Mouse (Mus musculus) midbrain, postnatal 0 days (tissue): Measurements from ENCODE around the gene Stag1. TPM values are rescaled to one million over a fixed set of nuclear protein-coding genes. Genes with fewer than 3 reads are reported as not detected.

ENCODE experiments used
- ATAC-seq: fragments of 200-750 bp; cut with Nextera tagmentation; 2 replicates; pipeline ENCODE4 v1.8.0; 2017; ENCODE audit warnings: moderate number of reproducible peaks, mild to moderate bottlenecking, moderate TSS enrichment, moderate library complexity; ENCODE audit not compliant: low FRiP score
- DNase-seq: peaks from one replicate; pipeline ENCODE4 v3.0.0-alpha.2; 2015; ENCODE audit warnings: low spot score
- H3K27ac ChIP-seq: fragments of 300-500 bp; sonication (generic); 2 replicates; pipeline ENCODE4 v1.5.1; 2014; ENCODE audit warnings: low read depth, mild to moderate bottlenecking, low read length, mixed read lengths
- H3K27me3 ChIP-seq: fragments of 300-500 bp; sonication (generic); 2 replicates; pipeline ENCODE4 v1.6.1; 2014; ENCODE audit warnings: low read length, control low read depth, mixed read lengths; ENCODE audit not compliant: insufficient read depth
- H3K36me3 ChIP-seq: fragments of 300-500 bp; sonication (generic); 2 replicates; pipeline ENCODE4 v1.6.1; 2014; ENCODE audit warnings: low read length, control low read depth, mixed read lengths; ENCODE audit not compliant: insufficient read depth
- H3K4me1 ChIP-seq: fragments of 300-500 bp; sonication (generic); 2 replicates; pipeline ENCODE4 v1.6.1; 2014; ENCODE audit warnings: mild to moderate bottlenecking, control low read depth, antibody characterized with exemption, low read length, mixed read lengths; ENCODE audit not compliant: insufficient read depth
- H3K4me2 ChIP-seq: fragments of 300-500 bp; sonication (generic); 2 replicates; pipeline ENCODE4 v1.6.1; 2014; ENCODE audit warnings: low read depth, mild to moderate bottlenecking, low read length, mixed read lengths; ENCODE audit not compliant: poor library complexity, severe bottlenecking
- H3K4me3 ChIP-seq: fragments of 300-500 bp; sonication (generic); 2 replicates; pipeline ENCODE4 v1.5.1; 2014; ENCODE audit warnings: low read depth, mild to moderate bottlenecking, low read length, moderate library complexity
- H3K9ac ChIP-seq: fragments of 300-500 bp; sonication (generic); replicated peaks from 2 replicates; pipeline ENCODE4 v1.6.1; 2014; ENCODE audit warnings: mild to moderate bottlenecking, low read length, moderate library complexity, mixed read lengths; ENCODE audit not compliant: poor library complexity, severe bottlenecking
- H3K9me3 ChIP-seq: fragments of 300-500 bp; sonication (generic); 2 replicates; pipeline ENCODE4 v1.6.1; 2016; ENCODE audit warnings: low read length, control low read depth
- CTCF ChIP-seq: IDR thresholded peaks from 2 replicates; pipeline ENCODE4 v1.5.1; 2016; ENCODE audit warnings: antibody characterized with exemption, mild to moderate bottlenecking
- WGBS: fragments of 180-500 bp; shearing (Covaris S2); extraction: QIAGEN DNeasy Blood & Tissue Kit; methylation state at CpG from one replicate; pipeline ENCODE4 v1.1.7; 2014; 5-methylcytosine and 5-hydroxymethylcytosine counted together
- polyA plus RNA-seq: library from polyadenylated mRNA; unstranded; fragments of >200 nt; fragmentation: Nextera tagmentation; extraction: Ambion mirVana; gene quantifications from 2 replicates; pipeline ENCODE4 v1.2.1, GENCODE M21; 2015
- total RNA-seq: library from RNA; depleted of rRNA; stranded (reverse); fragments of >200 nt; gene quantifications from 2 replicates; pipeline ENCODE4 v1.2.3, GENCODE M21; 2014

Gene Stag1
- total and polyA plus RNA-seq, 2 experiments from 2014 or later, result 23.6 to 31.0 TPM

DNA sequence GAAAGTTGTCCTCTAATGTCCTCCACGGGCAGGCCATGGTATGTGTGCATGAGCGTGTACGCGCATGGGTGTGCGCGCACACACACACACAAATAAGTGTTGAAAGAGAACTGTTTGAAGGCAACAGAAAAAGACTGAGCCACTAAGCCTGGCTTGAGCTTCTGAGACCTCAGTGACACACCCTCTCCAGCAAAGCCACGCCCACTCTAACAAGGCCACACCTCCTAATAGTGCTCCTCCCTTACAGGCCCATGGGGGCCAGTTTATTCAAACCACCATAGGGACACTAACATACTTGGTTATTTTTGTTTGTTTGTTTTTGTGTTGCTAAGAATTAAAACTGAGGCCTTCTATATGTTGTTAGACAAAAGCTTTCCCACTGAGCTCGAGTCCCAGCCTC is 1.3 kb upstream of the Stag1 start:
- H3K27me3 ChIP-seq, result no peaks in the 10 kb centered on the region
- H3K4me2 ChIP-seq, result no peak overlapping the region
- H3K4me3 ChIP-seq, result no peak overlapping the region
- ATAC-seq (no peak), DNase-seq (no peak)
- H3K27ac ChIP-seq, result no peak overlapping the region
- no peaks in the 10 kb centered on the region for H3K36me3 ChIP-seq
- H3K9me3 ChIP-seq, result no peaks in the 10 kb centered on the region
- H3K9ac ChIP-seq, result no peak overlapping the region
- no peak for TF ChIP-seq CTCF
- no peaks in the 10 kb centered on the region for H3K4me1 ChIP-seq
- 88% methylated on average over 8 of the region's 8 CpGs for WGBS

DNA sequence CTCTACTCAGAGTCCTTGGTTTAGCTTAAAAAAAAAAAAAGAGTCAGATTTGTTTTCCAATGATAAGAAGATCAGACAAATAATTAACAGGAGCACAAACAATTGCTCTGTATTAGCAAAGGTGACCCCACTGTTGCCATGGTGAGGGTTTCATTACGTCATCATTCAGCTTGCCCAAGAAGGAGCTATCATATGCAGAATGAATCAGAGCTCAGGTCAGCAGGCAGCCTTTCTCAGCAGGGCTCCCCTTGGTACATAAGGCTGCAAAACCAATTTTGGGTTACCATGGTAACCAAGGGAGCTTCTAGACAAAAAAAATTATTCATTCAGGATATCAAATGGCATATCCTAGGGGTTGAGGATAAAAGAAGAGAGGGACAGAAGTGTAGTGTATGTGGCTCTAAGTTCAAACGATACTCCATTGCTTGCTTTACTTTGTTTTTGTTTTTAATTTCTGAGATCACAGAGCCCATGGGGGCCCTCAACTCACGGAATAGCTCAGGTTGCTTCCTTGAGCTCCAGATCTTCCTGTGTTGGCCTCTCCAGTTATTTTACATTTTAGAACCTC is 2.2 kb downstream of the Stag1 start:
- no peak for TF ChIP-seq CTCF
- ATAC-seq, result peak; percentile 68

DNA sequence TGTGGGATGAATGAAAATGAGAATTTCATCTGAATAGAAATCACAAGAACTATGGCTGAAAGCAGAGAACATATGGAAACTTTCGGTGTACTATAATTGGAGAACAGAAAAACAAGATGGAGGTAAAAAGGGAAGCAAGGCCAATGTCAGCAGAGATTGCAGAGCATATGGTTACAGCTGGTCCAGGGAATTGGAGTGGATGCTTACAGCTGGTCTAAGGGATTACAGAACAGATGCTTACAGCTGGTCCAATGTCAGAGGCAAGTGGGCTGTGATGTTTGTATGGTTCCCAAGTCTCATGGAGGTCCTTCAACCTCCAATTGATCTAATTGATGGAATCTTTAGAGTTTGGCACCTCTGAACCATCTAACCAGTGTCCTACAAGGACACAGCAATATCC is 4.5 kb downstream of the Stag1 start:
- DNase-seq (no peak), ATAC-seq (no peak)
- Histone ChIP-seq H3K4me2 (no peak overlapping the region), H3K4me3 (no peak overlapping the region), H3K4me1 (no peaks in the 10 kb centered on the region), H3K36me3 (no peaks in the 10 kb centered on the region), H3K9me3 (no peaks in the 10 kb centered on the region), H3K9ac (no peak overlapping the region), H3K27ac (no peak overlapping the region), H3K27me3 (no peaks in the 10 kb centered on the region)
- 96% methylated on average over 1 of the region's 1 CpGs for WGBS
- TF ChIP-seq CTCF, result no peak

More for the DNA sequence above, 2.2 kb downstream of the Stag1 start:
- no peak overlapping the region for H3K4me3 ChIP-seq
- H3K4me1 ChIP-seq, result no peaks in the 10 kb centered on the region
- no peak overlapping the region for H3K9ac ChIP-seq
- no peaks in the 10 kb centered on the region for H3K36me3 ChIP-seq
- no peaks in the 10 kb centered on the region for H3K9me3 ChIP-seq
- DNase-seq, result peak; percentile 73
- H3K4me2 ChIP-seq, result no peak overlapping the region
- H3K27me3 ChIP-seq, result no peaks in the 10 kb centered on the region
- H3K27ac ChIP-seq, result peak overlapping the region; percentile 68
- 24% methylated on average over 3 of the region's 3 CpGs for WGBS

DNA sequence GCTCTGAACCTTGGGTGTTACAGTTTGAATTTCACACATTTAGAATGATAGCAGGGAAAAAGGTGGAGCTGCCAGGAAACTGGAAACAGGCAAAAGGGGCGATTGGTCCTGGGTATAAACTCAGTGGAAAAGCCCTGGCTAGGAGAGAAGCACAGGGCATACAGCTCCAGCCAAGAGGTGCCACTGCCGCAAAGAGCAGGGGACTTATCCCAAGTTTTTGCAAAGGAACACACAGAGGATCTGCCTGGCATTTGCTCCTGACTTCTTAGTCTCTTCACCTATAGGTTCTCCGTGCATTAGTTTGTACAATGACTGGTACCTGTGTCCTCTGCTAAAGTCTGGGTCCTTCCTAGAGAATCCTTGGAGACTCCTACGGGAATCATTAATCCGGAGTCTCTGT is 5.6 kb downstream of the Stag1 start:
- no peaks in the 10 kb centered on the region for H3K9me3 ChIP-seq
- no peaks in the 10 kb centered on the region for H3K36me3 ChIP-seq
- H3K27ac ChIP-seq, result no peak overlapping the region
- no peak overlapping the region for H3K9ac ChIP-seq
- H3K4me1 ChIP-seq, result no peaks in the 10 kb centered on the region
- H3K27me3 ChIP-seq, result no peaks in the 10 kb centered on the region
- no peak for DNase-seq
- no peak for ATAC-seq
- WGBS, result 74% methylated on average over 5 of the region's 5 CpGs
- TF ChIP-seq CTCF, result no peak
- no peak overlapping the region for H3K4me2 ChIP-seq
- no peak overlapping the region for H3K4me3 ChIP-seq

DNA sequence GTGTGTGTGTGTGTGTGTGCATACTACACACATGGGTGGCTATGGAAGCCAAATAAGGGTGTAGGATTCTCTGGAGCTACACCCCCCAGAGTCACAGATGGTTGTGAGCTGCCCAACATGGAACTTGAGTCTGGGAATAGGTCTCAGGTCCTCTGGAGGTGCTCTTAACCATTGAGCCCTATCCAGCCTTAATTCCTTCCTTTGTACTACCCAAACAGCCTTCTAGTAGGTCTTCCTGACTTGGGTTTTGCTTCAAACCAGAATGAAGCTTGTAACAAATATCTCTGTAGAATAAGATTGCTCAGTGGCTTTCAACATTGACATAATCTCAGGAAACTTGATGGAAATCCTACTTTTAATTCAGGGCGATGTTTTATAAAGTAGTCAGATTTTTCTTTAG is 7.9 kb downstream of the Stag1 start:
- no peaks in the 10 kb centered on the region for H3K4me1 ChIP-seq
- no peak overlapping the region for H3K4me2 ChIP-seq
- no peaks in the 10 kb centered on the region for H3K27me3 ChIP-seq
- no peak overlapping the region for H3K4me3 ChIP-seq
- DNase-seq, result no peak
- H3K9ac ChIP-seq, result no peak overlapping the region
- TF ChIP-seq CTCF, result no peak
- H3K9me3 ChIP-seq, result no peaks in the 10 kb centered on the region
- ATAC-seq, result no peak
- no peaks in the 10 kb centered on the region for H3K36me3 ChIP-seq
- H3K27ac ChIP-seq, result no peak overlapping the region
- WGBS, result 96% methylated on average over 1 of the region's 1 CpGs

DNA sequence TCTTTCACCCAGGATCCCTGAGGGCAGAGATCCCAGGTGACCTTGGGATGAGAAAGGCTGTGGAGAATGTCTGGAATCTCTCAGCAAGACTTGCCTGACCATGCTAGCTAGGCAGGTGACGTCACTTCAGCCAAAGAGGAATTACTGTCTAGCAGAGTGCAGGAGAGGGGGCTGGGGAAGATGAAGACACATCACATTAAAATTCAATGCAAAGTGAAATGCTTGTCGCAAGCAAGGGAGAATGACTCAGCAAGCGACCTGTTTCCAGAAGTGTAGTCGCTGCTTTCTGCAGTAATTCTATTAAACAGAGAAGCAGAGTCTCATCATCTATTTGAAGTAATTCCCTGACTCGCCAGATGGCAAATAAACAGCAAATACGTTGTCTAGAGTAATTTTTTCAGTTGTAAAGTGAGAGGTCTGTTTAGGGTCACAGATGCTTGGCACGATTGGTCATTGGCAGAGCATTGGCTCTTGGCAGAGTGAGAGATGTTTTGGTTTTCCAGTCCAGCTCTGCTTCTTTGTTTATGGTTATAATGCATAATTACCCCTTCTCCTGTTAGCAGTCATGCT is 8.5 kb downstream of the Stag1 start:
- Histone ChIP-seq H3K4me2 (no peak overlapping the region), H3K27me3 (no peaks in the 10 kb centered on the region), H3K4me3 (no peak overlapping the region), H3K36me3 (no peaks in the 10 kb centered on the region), H3K9ac (no peak overlapping the region), H3K27ac (no peak overlapping the region), H3K4me1 (no peaks in the 10 kb centered on the region), H3K9me3 (no peaks in the 10 kb centered on the region)
- DNase-seq (peak; percentile 64), ATAC-seq (no peak)
- no peak for TF ChIP-seq CTCF
- WGBS, result 30% methylated on average over 7 of the region's 7 CpGs
